Mouse (Mus musculus): ENCODE data around the gene Atg4d.

Gene Atg4d

GRCm38 (mm10) chr9:21224576-21225414, 40.3 kb upstream of the Atg4d start:
- H3K4me1 ChIP-seq (replicated peaks; ENCODE audit: low read depth, low read length), result peaks cover 83% of the 10 kb centered on the region
- peak overlapping the region; percentile 76 for H3K4me3 ChIP-seq (replicated peaks; ENCODE audit: low read length)
- H3K27me3 ChIP-seq (ENCODE audit: insufficient read depth, low read length), result no peaks in the 10 kb centered on the region
- peaks cover 21% of the 10 kb centered on the region for H3K36me3 ChIP-seq (ENCODE audit: insufficient read depth, low read length)
- no peaks in the 10 kb centered on the region for H3K9me3 ChIP-seq (ENCODE audit: low read length)
- peak; percentile 36 for TF ChIP-seq CTCF (conservative IDR thresholded peaks at IDR 0.05; ENCODE audit: low read length)
- TF ChIP-seq POU5F1 (IDR thresholded peaks at IDR 0.05; ENCODE audit: borderline replicate concordance, low read length), result no peak
- TF ChIP-seq NANOG (IDR thresholded peaks at IDR 0.05; ENCODE audit: borderline replicate concordance, low read length), result no peak

- Histone ChIP-seq H3K9me3 (ENCODE audit: low read length) (no peaks in the 10 kb centered on the region), H3K4me3 (replicated peaks; ENCODE audit: low read length) (peak overlapping the region; percentile 76), H3K4me1 (replicated peaks; ENCODE audit: low read depth, low read length) (peaks cover 84% of the 10 kb centered on the region), H3K36me3 (ENCODE audit: insufficient read depth, low read length) (peaks cover 27% of the 10 kb centered on the region), H3K27me3 (ENCODE audit: insufficient read depth, low read length) (no peaks in the 10 kb centered on the region)
- no peak for TF ChIP-seq POU5F1 (IDR thresholded peaks at IDR 0.05; ENCODE audit: borderline replicate concordance, low read length)
- no peak for TF ChIP-seq CTCF (conservative IDR thresholded peaks at IDR 0.05; ENCODE audit: low read length)
- no peak for TF ChIP-seq NANOG (IDR thresholded peaks at IDR 0.05; ENCODE audit: borderline replicate concordance, low read length)
Measured at GRCm38 (mm10) chr9:21225415-21225758, 39.7 kb upstream of the Atg4d start.

- Histone ChIP-seq H3K36me3 (ENCODE audit: insufficient read depth, low read length) (peaks cover 46% of the 10 kb centered on the region), H3K9me3 (ENCODE audit: low read length) (no peaks in the 10 kb centered on the region), H3K4me3 (replicated peaks; ENCODE audit: low read length) (peak overlapping the region; percentile 43), H3K27me3 (ENCODE audit: insufficient read depth, low read length) (peaks cover 10% of the 10 kb centered on the region), H3K4me1 (replicated peaks; ENCODE audit: low read depth, low read length) (peaks cover 88% of the 10 kb centered on the region)
- TF ChIP-seq POU5F1 (IDR thresholded peaks at IDR 0.05; ENCODE audit: borderline replicate concordance, low read length), result no peak
- TF ChIP-seq CTCF (conservative IDR thresholded peaks at IDR 0.05; ENCODE audit: low read length), result no peak
- no peak for TF ChIP-seq NANOG (IDR thresholded peaks at IDR 0.05; ENCODE audit: borderline replicate concordance, low read length)
Measured at GRCm38 (mm10) chr9:21227342-21227741, 37.8 kb upstream of the Atg4d start.

GRCm38 (mm10) chr9:21231551-21231950, 33.5 kb upstream of the Atg4d start:
- TF ChIP-seq CTCF (conservative IDR thresholded peaks at IDR 0.05; ENCODE audit: low read length), result no peak
- no peak for TF ChIP-seq POU5F1 (IDR thresholded peaks at IDR 0.05; ENCODE audit: borderline replicate concordance, low read length)
- no peak for TF ChIP-seq NANOG (IDR thresholded peaks at IDR 0.05; ENCODE audit: borderline replicate concordance, low read length)
- Histone ChIP-seq H3K4me3 (replicated peaks; ENCODE audit: low read length) (peak overlapping the region; percentile 21; the same call in 1 of the 2 replicates), H3K9me3 (ENCODE audit: low read length) (no peaks in the 10 kb centered on the region), H3K27me3 (ENCODE audit: insufficient read depth, low read length) (peaks cover 22% of the 10 kb centered on the region), H3K4me1 (replicated peaks; ENCODE audit: low read depth, low read length) (peaks cover 91% of the 10 kb centered on the region), H3K36me3 (ENCODE audit: insufficient read depth, low read length) (peaks cover 82% of the 10 kb centered on the region)

- TF ChIP-seq CTCF (conservative IDR thresholded peaks at IDR 0.05; ENCODE audit: low read length) (peak; percentile 10; the same call in 1 of the 2 replicates), POU5F1 (IDR thresholded peaks at IDR 0.05; ENCODE audit: borderline replicate concordance, low read length) (no peak), NANOG (IDR thresholded peaks at IDR 0.05; ENCODE audit: borderline replicate concordance, low read length) (no peak)
- H3K4me1 ChIP-seq (replicated peaks; ENCODE audit: low read depth, low read length), result peaks cover 91% of the 10 kb centered on the region
Measured at GRCm38 (mm10) chr9:21232867-21233266, 32.2 kb upstream of the Atg4d start.

GRCm38 (mm10) chr9:21233366-21233765, 31.7 kb upstream of the Atg4d start:
- H3K36me3 ChIP-seq (ENCODE audit: insufficient read depth, low read length), result peaks cover 84% of the 10 kb centered on the region
- H3K4me1 ChIP-seq (replicated peaks; ENCODE audit: low read depth, low read length), result peaks cover 88% of the 10 kb centered on the region
- TF ChIP-seq CTCF (conservative IDR thresholded peaks at IDR 0.05; ENCODE audit: low read length) (no peak), NANOG (IDR thresholded peaks at IDR 0.05; ENCODE audit: borderline replicate concordance, low read length) (no peak), POU5F1 (IDR thresholded peaks at IDR 0.05; ENCODE audit: borderline replicate concordance, low read length) (no peak)
- H3K27me3 ChIP-seq (ENCODE audit: insufficient read depth, low read length), result peaks cover 22% of the 10 kb centered on the region
- H3K9me3 ChIP-seq (ENCODE audit: low read length), result no peaks in the 10 kb centered on the region
- H3K4me3 ChIP-seq (replicated peaks; ENCODE audit: low read length), result peak overlapping the region; percentile 74

More at GRCm38 (mm10) chr9:21232867-21233266, 32.2 kb upstream of the Atg4d start:
- Histone ChIP-seq H3K4me3 (replicated peaks; ENCODE audit: low read length) (peak overlapping the region; percentile 74; the same call in 1 of the 2 replicates), H3K9me3 (ENCODE audit: low read length) (no peaks in the 10 kb centered on the region), H3K36me3 (ENCODE audit: insufficient read depth, low read length) (peaks cover 84% of the 10 kb centered on the region), H3K27me3 (ENCODE audit: insufficient read depth, low read length) (peaks cover 22% of the 10 kb centered on the region)

- H3K36me3 ChIP-seq (ENCODE audit: insufficient read depth, low read length), result peaks cover 81% of the 10 kb centered on the region
- no peaks in the 10 kb centered on the region for H3K9me3 ChIP-seq (ENCODE audit: low read length)
- H3K27me3 ChIP-seq (ENCODE audit: insufficient read depth, low read length), result peaks cover 22% of the 10 kb centered on the region
- H3K4me3 ChIP-seq (replicated peaks; ENCODE audit: low read length), result peak overlapping the region; percentile 74
- TF ChIP-seq POU5F1 (IDR thresholded peaks at IDR 0.05; ENCODE audit: borderline replicate concordance, low read length) (no peak), NANOG (IDR thresholded peaks at IDR 0.05; ENCODE audit: borderline replicate concordance, low read length) (no peak), CTCF (conservative IDR thresholded peaks at IDR 0.05; ENCODE audit: low read length) (no peak)
- peaks cover 84% of the 10 kb centered on the region for H3K4me1 ChIP-seq (replicated peaks; ENCODE audit: low read depth, low read length)
Measured at GRCm38 (mm10) chr9:21233805-21234204, 31.3 kb upstream of the Atg4d start.

GRCm38 (mm10) chr9:21235341-21235740, 29.8 kb upstream of the Atg4d start:
- H3K27me3 ChIP-seq (ENCODE audit: insufficient read depth, low read length), result peaks cover 24% of the 10 kb centered on the region
- H3K9me3 ChIP-seq (ENCODE audit: low read length), result no peaks in the 10 kb centered on the region
- peaks cover 79% of the 10 kb centered on the region for H3K4me1 ChIP-seq (replicated peaks; ENCODE audit: low read depth, low read length)
- no peak overlapping the region for H3K4me3 ChIP-seq (replicated peaks; ENCODE audit: low read length)
- peaks cover 66% of the 10 kb centered on the region for H3K36me3 ChIP-seq (ENCODE audit: insufficient read depth, low read length)
- TF ChIP-seq CTCF (conservative IDR thresholded peaks at IDR 0.05; ENCODE audit: low read length) (no peak), NANOG (IDR thresholded peaks at IDR 0.05; ENCODE audit: borderline replicate concordance, low read length) (no peak), POU5F1 (IDR thresholded peaks at IDR 0.05; ENCODE audit: borderline replicate concordance, low read length) (no peak)

Measured in E14TG2a.4 (cell line).